Mouse (Mus musculus): Measurements from ENCODE around the gene Gm20671. TPM values are rescaled to one million over a fixed set of nuclear protein-coding genes. Genes with fewer than 3 reads are reported as not detected.
A peak's percentile ranks its signal among the peaks of the same experiment; 100 is the strongest.
"Not testable (repeated sequence)": the region's sequence is repeated elsewhere in the genome, so short reads cannot be mapped to it uniquely, and the experiment has no call there.

The Gm20671 gene
- not detected in 2 replicates for polyA plus RNA-seq (2014; fragmentation: Nextera tagmentation; extraction: Ambion mirVana)

DNA sequence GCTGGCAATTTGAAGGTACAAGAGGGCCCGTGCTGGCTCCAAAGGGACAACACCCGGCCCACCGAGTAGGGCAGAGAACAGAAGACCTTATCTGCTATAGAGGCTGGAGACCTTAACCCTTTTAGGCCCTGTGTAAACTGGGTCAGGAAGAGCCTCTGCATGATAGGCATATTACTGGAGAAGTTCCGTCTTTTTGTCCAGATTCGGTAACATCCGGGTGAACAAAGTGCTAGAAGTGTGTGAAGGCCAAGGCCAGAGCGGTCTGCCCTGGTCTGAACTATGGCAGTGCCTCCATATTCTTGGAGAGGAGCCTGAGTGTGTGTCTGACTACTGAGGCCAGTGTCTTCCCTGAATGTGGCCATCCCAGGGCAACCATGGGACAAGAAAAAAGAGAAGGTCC, at the start of gene Gm20671:
Gene Gm20671, minus strand, starts transcription at position 101 of the 400 bp plus-strand sequence.
- no peak within 1 kb of the TSS for H3K27ac ChIP-seq (ENCODE audit: low read depth, low read length)
- H3K27me3 ChIP-seq (ENCODE audit: control insufficient read depth, insufficient read depth, low read length) = no peaks in the 10 kb centered on the region
- H3K36me3 ChIP-seq (ENCODE audit: control insufficient read depth, insufficient read depth, low read length) = peaks cover 3% of the 10 kb centered on the region; the same call in 1 of the 2 replicates
- 92% methylated on average over 7 of the region's 7 CpGs for WGBS
- no peak within 1 kb of the TSS for H3K4me2 ChIP-seq (ENCODE audit: low read depth, low read length, severe bottlenecking)
- no peaks in the 10 kb centered on the region for H3K9me3 ChIP-seq (ENCODE audit: control insufficient read depth, low read length)
- H3K4me3 ChIP-seq (ENCODE audit: low read depth, low read length) = no peak within 1 kb of the TSS
- ATAC-seq (replicated peaks; ENCODE audit: low FRiP score) (no peak), DNase-seq (ENCODE audit: low spot score) (no peak)
- H3K9ac ChIP-seq (ENCODE audit: low read length) = no peak within 1 kb of the TSS
- H3K4me1 ChIP-seq (replicated peaks; ENCODE audit: control insufficient read depth, insufficient read depth, low read length) = no peaks in the 10 kb centered on the region

- no peaks in the 10 kb centered on the region for H3K27me3 ChIP-seq (ENCODE audit: control insufficient read depth, insufficient read depth, low read length)
- no peak overlapping the region for H3K4me3 ChIP-seq (ENCODE audit: low read depth, low read length)
- no peaks in the 10 kb centered on the region; the same call in 1 of the 2 replicates for H3K36me3 ChIP-seq (ENCODE audit: control insufficient read depth, insufficient read depth, low read length)
- H3K4me2 ChIP-seq (ENCODE audit: low read depth, low read length, severe bottlenecking) = no peak overlapping the region
- 96% methylated on average over 5 of the region's 5 CpGs for WGBS
- H3K4me1 ChIP-seq (replicated peaks; ENCODE audit: control insufficient read depth, insufficient read depth, low read length) = no peaks in the 10 kb centered on the region
- ATAC-seq (replicated peaks; ENCODE audit: low FRiP score) = no peak
- no peak overlapping the region for H3K27ac ChIP-seq (ENCODE audit: low read depth, low read length)
- H3K9me3 ChIP-seq (ENCODE audit: control insufficient read depth, low read length) = no peaks in the 10 kb centered on the region
- H3K9ac ChIP-seq (ENCODE audit: low read length) = no peak overlapping the region
- no peak for DNase-seq (ENCODE audit: low spot score)
Observed at GRCm38 (mm10) chr5:32872346-32872745, 45.4 kb upstream of the Gm20671 start.

- Histone ChIP-seq H3K9me3 (ENCODE audit: control insufficient read depth, low read length) (no peaks in the 10 kb centered on the region), H3K27me3 (ENCODE audit: control insufficient read depth, insufficient read depth, low read length) (no peaks in the 10 kb centered on the region), H3K4me1 (replicated peaks; ENCODE audit: control insufficient read depth, insufficient read depth, low read length) (no peaks in the 10 kb centered on the region; the same call in 1 of the 2 replicates), H3K4me3 (ENCODE audit: low read depth, low read length) (no peak overlapping the region), H3K9ac (ENCODE audit: low read length) (no peak overlapping the region), H3K36me3 (ENCODE audit: control insufficient read depth, insufficient read depth, low read length) (no peaks in the 10 kb centered on the region; the same call in 1 of the 2 replicates), H3K4me2 (ENCODE audit: low read depth, low read length, severe bottlenecking) (no peak overlapping the region), H3K27ac (ENCODE audit: low read depth, low read length) (no peak overlapping the region)
- DNase-seq (ENCODE audit: low spot score) (no peak), ATAC-seq (replicated peaks; ENCODE audit: low FRiP score) (no peak)
- WGBS = 93% methylated on average over 5 of the region's 5 CpGs
Observed at GRCm38 (mm10) chr5:32869389-32870024, 42.6 kb upstream of the Gm20671 start.

DNA sequence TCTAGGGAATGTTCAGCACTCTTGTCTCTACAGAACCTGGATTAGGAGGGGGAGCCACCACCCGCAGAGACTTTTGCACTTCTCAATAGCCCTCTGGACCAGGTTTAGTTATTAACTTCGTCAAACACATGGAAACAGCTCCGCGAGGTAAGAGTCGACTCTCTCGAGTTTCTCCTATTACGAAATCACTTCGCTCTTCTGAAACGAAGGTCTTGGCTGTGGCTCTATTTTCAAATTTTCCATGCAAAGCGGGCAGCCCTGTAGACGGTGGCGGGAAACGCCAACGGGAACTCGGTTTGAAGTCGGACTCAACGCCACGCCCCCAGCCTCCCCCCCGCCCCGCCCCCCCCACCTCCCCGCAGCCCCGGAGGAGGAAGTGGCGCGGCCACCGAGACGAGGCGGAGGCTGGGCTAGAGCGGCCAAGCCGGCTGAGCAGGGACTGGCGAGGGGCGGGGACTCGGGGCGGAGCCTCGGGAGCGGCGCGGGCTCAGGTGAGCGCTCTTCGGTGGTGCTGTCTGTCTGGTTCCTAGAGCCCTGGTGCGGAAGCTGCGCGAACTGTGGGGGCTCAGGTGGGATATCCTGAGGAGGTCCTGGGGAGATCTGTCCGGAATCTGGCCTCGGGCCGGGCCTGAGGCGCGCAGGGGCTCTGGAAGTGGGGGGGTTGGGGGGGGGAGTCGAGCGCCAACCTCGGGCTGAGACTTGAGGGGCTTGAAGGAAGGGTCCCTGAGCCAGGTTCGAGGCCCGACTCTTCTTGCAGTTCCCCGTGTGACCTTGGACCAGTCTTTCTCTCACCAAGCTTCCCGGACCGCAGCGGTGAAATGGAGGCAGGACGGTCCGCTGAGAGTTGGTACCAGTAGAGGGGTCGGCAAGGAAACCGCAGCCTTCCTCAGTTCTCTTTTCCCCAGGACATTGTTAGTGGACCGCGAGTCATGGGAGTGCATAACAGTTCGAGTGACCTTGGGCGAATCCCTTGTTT, 36.6 kb upstream of the Gm20671 start, which contains the start of gene Depdc5:
Gene Depdc5, plus strand, starts transcription at position 449 of the 976 bp plus-strand sequence.
- no peaks in the 10 kb centered on the region for H3K9me3 ChIP-seq (ENCODE audit: control insufficient read depth, low read length)
- no peaks in the 10 kb centered on the region; the same call in 1 of the 2 replicates for H3K4me1 ChIP-seq (replicated peaks; ENCODE audit: control insufficient read depth, insufficient read depth, low read length)
- ATAC-seq (replicated peaks; ENCODE audit: low FRiP score) (peak; percentile 98), DNase-seq (ENCODE audit: low spot score) (peak; percentile 98)
- H3K4me3 ChIP-seq (ENCODE audit: low read depth, low read length) = peak within 1 kb of the TSS; percentile 68
- peak within 1 kb of the TSS; percentile 70 for H3K4me2 ChIP-seq (ENCODE audit: low read depth, low read length, severe bottlenecking)
- peak within 1 kb of the TSS; percentile 75 for H3K9ac ChIP-seq (ENCODE audit: low read length)
- H3K27ac ChIP-seq (ENCODE audit: low read depth, low read length) = peak within 1 kb of the TSS; percentile 55; the same call in 1 of the 2 replicates
- under 1% methylated on average over 59 of the region's 64 CpGs for WGBS
- no peaks in the 10 kb centered on the region; the same call in 1 of the 2 replicates for H3K36me3 ChIP-seq (ENCODE audit: control insufficient read depth, insufficient read depth, low read length)
- H3K27me3 ChIP-seq (ENCODE audit: control insufficient read depth, insufficient read depth, low read length) = no peaks in the 10 kb centered on the region

- Histone ChIP-seq H3K9ac (ENCODE audit: low read length) (no peak overlapping the region), H3K9me3 (ENCODE audit: control insufficient read depth, low read length) (no peaks in the 10 kb centered on the region), H3K27ac (ENCODE audit: low read depth, low read length) (no peak overlapping the region; the same call in 1 of the 2 replicates), H3K27me3 (ENCODE audit: control insufficient read depth, insufficient read depth, low read length) (no peaks in the 10 kb centered on the region), H3K4me2 (ENCODE audit: low read depth, low read length, severe bottlenecking) (peak overlapping the region; percentile 70; the same call in 1 of the 2 replicates), H3K4me1 (replicated peaks; ENCODE audit: control insufficient read depth, insufficient read depth, low read length) (no peaks in the 10 kb centered on the region; the same call in 1 of the 2 replicates), H3K36me3 (ENCODE audit: control insufficient read depth, insufficient read depth, low read length) (no peaks in the 10 kb centered on the region; the same call in 1 of the 2 replicates), H3K4me3 (ENCODE audit: low read depth, low read length) (no peak overlapping the region)
- no peak for DNase-seq (ENCODE audit: low spot score)
- ATAC-seq (replicated peaks; ENCODE audit: low FRiP score) = no peak
- 74% methylated on average over 6 of the region's 6 CpGs for WGBS
Observed at GRCm38 (mm10) chr5:32862469-32863132, 35.7 kb upstream of the Gm20671 start.

DNA sequence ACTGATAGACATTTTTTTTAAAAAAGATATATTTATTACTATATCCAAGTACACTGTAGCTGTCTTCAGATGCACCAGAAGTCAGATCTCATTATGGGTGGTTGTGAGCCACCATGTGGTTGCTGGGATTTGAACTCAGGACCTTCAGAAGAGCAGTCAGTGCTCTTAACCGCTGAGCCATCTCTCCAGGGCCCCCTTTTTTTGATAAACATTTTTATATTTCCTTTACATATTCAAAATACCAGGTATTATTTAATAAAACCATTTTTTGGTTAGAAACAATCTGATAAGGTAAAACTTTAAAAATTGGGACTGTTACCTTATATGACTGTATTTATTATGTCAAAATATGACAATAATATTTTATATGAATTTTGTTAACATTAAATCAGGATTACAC, 34.2 kb upstream of the Gm20671 start:
- DNase-seq (ENCODE audit: low spot score) (no peak), ATAC-seq (replicated peaks; ENCODE audit: low FRiP score) (no peak)
- no peak overlapping the region for H3K9ac ChIP-seq (ENCODE audit: low read length)
- H3K4me2 ChIP-seq (ENCODE audit: low read depth, low read length, severe bottlenecking) = no peak overlapping the region
- H3K36me3 ChIP-seq (ENCODE audit: control insufficient read depth, insufficient read depth, low read length) = no peaks in the 10 kb centered on the region; the same call in 1 of the 2 replicates
- no peaks in the 10 kb centered on the region for H3K9me3 ChIP-seq (ENCODE audit: control insufficient read depth, low read length)
- H3K4me3 ChIP-seq (ENCODE audit: low read depth, low read length) = no peak overlapping the region
- no peaks in the 10 kb centered on the region; the same call in 1 of the 2 replicates for H3K4me1 ChIP-seq (replicated peaks; ENCODE audit: control insufficient read depth, insufficient read depth, low read length)
- no peak overlapping the region for H3K27ac ChIP-seq (ENCODE audit: low read depth, low read length)
- no peaks in the 10 kb centered on the region for H3K27me3 ChIP-seq (ENCODE audit: control insufficient read depth, insufficient read depth, low read length)
- 96% methylated on average over 1 of the region's 1 CpGs for WGBS

DNA sequence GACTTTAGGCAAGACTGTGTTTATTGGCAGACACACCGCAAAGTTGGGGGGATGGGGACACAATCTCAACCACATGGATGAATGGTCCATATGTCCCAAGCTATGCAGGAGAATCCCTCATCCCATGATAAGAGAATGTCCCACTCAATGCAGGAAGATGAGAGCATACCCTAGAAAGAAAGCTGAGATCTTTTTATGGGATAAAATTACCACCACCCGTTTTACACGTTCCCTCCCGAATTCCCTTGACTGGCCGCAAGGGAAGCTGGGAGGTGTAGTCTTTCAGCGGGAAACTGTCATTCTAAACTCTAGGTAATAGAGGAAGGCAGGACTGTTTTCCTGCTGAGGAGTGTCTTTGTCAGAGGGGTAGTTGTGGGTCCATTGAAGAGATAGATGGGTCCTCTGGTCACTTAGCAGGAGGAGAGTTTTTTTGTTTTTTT, 30.9 kb upstream of the Gm20671 start:
- H3K9ac ChIP-seq (ENCODE audit: low read length) = peak overlapping the region; percentile 67
- ATAC-seq (replicated peaks; ENCODE audit: low FRiP score) (peak; percentile 39; the same call in 1 of the 2 replicates), DNase-seq (ENCODE audit: low spot score) (no peak)
- H3K36me3 ChIP-seq (ENCODE audit: control insufficient read depth, insufficient read depth, low read length) = no peaks in the 10 kb centered on the region
- no peaks in the 10 kb centered on the region for H3K9me3 ChIP-seq (ENCODE audit: control insufficient read depth, low read length)
- H3K4me3 ChIP-seq (ENCODE audit: low read depth, low read length) = peak overlapping the region; percentile 38
- peak overlapping the region; percentile 51 for H3K4me2 ChIP-seq (ENCODE audit: low read depth, low read length, severe bottlenecking)
- 3% methylated on average over 6 of the region's 6 CpGs for WGBS
- H3K4me1 ChIP-seq (replicated peaks; ENCODE audit: control insufficient read depth, insufficient read depth, low read length) = peaks cover 3% of the 10 kb centered on the region; the same call in 1 of the 2 replicates
- H3K27me3 ChIP-seq (ENCODE audit: control insufficient read depth, insufficient read depth, low read length) = no peaks in the 10 kb centered on the region
- no peak overlapping the region for H3K27ac ChIP-seq (ENCODE audit: low read depth, low read length)

- not testable (repeated sequence) for H3K9ac ChIP-seq (ENCODE audit: low read length); DNase-seq (ENCODE audit: low spot score); H3K4me2 ChIP-seq (ENCODE audit: low read depth, low read length, severe bottlenecking); H3K27ac ChIP-seq (ENCODE audit: low read depth, low read length); ATAC-seq (replicated peaks; ENCODE audit: low FRiP score); H3K4me3 ChIP-seq (ENCODE audit: low read depth, low read length); H3K9me3 ChIP-seq (ENCODE audit: control insufficient read depth, low read length); H3K36me3 ChIP-seq (ENCODE audit: control insufficient read depth, insufficient read depth, low read length); H3K27me3 ChIP-seq (ENCODE audit: control insufficient read depth, insufficient read depth, low read length); H3K4me1 ChIP-seq (replicated peaks; ENCODE audit: control insufficient read depth, insufficient read depth, low read length)
- 93% methylated on average over 2 of the region's 3 CpGs for WGBS
Observed at GRCm38 (mm10) chr5:32855274-32855673, 28.4 kb upstream of the Gm20671 start.
